Mouse (Mus musculus): ENCODE measurements around the gene Hddc3. TPM values are rescaled to one million over a fixed set of nuclear protein-coding genes. Genes with fewer than 3 reads are reported as not detected.
"Not testable (repeated sequence)": the region's sequence is repeated elsewhere in the genome, so short reads cannot be mapped to it uniquely, and the experiment has no call there.

Hddc3 gene
- total RNA-seq (2021): 10 to 100 TPM; 52.9 to 65.7 TPM

DNA sequence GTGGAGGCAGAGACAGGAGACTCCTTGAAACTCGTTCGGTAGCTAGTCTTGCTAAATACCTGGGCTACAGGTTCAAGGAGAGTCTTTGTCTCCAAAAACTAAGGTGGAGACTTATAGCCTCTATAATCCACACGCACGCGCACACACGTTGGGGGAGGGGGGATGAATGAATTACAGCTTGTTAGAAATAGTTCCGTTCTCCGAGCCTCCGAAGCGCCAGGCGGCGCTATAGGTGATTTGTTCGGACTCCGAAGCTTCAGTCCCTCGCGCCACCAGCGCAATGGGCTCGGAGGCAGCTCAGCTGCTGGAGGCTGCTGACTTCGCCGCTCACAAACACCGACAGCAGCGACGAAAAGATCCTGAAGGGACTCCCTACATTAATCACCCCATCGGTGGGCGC lies at the start of gene Hddc3:
TSS of gene Hddc3 (plus strand) at position 247 of the 400 bp plus-strand sequence.
- DNase-seq (ENCODE audit: low spot score in 2 of 2): peak; percentile 93 to 96
- intact Hi-C loops (cut with DNase I): no loop called here

DNA sequence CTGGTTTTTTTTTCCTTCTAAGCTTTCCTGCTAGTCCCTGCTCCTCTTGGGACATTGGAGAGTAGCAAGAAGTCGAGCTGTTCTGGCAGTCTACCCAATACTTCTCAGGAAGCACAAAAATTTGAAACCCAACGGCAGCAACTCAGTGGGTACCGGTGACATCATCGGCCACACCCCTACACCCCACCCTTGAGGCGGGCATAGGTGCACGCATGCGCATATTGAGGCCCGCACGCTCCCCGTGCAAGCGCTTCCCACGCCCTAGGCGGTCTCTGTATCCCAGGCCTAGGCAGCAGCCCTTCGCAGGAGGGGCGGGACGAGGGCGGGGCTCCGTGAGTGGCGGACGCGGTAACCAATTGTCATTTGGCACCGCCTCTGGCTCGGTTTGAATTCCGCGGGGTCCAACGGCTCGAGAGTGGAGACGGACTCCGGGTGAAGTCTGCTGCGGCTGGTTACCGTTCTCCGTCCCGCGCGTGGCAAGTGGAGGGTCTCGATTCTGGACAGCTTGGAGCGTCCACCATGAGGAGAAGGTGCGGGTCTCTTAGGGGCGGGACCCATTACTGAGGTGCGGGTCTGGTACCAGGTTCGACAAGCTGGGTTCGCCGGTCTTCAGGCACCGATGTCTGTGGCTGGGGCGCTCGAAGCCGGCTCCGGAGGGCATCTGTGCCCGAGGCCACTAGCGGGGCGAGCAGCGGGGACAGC lies 48.7 kb upstream of the Hddc3 start, which contains the start of gene Prc1:
TSS of gene Prc1 (plus strand) at position 389 of the 702 bp plus-strand sequence.
- intact Hi-C loops (cut with DNase I): no loop called here
- DNase-seq (ENCODE audit: low spot score in 2 of 2): peak; percentile 98 to 99

DNA sequence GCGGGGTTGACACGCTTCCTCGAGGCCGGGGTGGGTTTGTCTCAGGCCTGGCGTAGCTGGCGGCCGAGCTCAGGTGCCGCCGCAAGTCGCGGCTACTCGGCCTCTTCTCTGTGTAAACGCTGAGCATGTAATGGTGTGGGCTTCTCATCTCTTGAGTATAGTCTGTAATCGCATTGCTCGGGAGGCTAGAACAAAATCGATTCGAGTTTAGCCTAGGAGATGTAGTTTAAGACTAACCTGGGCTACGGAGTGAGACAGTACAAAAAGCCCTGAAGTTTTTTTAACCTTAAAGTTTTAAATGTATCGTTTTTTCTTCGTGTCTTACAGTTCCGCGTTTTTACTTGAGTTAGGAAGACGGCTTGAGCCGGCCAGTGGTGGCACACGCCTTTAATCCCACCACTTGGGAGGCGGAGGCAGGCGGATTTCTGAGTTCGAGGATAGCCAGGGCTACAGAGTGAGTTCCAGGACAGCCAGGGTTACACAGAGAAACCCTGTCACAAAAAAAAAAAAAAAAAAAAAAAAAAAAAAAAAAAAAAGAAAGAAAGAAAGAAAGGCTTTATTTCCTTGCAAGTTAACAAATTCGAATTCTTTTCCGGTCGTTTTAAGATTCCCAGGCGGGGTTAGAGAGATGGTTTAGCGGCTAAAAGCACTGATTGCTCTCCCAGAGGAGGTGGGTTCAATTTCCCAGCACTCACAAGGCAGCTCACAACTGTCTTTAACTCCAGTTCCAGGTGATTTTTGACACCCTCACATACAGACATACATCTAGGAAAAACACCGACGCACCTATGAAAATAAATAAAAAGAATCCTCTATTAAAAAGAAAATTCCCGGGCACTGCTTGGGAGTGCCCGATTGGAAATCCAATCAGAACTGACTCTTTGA lies 47.9 kb upstream of the Hddc3 start:
- intact Hi-C loops (cut with DNase I): no loop called here
- DNase-seq (ENCODE audit: low spot score in 2 of 2): no peak

DNA sequence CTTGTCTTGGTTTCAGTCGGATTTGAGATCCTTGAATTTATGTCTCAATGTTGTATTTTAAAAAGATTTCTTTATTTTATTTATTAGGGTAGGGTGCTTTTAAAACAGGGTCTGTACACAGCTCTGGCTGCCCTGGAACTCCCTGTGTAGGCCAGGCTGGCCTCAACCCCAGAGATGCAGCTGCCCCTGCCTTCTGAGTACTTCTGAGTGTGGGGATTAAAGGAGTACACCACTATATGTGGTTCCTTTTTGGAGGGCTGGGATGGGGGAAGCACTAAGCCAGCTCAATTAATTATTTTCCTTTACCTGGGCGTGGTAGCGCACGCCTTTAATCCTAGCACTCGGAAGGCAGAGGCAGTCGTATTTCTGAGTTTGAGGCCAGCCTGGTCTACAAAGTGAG lies 46.4 kb upstream of the Hddc3 start:
- intact Hi-C loops (cut with DNase I): no loop called here
- DNase-seq (ENCODE audit: low spot score in 2 of 2): no peak

DNA sequence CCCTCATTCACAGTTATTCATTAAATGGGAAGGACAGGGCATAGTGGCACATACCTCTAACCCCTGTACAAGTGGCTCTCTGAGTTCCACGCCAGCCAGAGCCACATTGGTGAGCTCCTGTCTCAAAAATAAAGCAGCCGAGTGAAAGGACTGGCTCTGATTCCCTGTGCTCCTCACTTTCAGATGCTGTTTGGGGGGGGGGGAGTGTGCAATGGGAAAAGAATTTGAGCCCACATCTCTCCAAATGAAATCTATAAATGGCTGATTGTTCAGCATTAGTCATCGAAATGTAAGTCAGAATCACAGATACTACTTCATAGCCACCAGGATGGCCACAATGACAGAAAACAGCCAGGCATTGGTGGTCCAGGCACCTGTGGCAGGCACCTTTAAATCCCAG lies 45.9 kb upstream of the Hddc3 start:
- intact Hi-C loops (cut with DNase I): no loop called here
- DNase-seq (ENCODE audit: low spot score in 2 of 2): no peak

DNA sequence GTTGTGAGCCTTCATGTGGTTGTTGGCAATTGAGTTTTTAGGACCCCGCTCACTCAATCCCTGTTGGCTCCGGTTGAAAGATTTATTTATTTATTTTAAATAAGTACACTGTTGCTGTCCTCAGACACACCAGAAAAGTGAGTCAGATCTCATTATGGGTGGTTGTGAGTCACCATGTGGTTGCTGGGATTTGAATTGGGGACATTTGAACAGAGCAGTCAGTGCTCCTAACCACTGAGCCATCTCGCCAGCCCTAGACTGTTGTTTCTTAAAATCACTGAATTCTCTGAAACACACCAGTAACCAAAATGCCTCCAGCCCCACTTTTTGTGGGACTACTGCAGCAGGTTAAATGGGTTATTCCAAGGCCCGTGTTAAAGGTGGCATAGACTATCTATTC lies 44.1 kb upstream of the Hddc3 start:
- intact Hi-C loops (cut with DNase I): no loop called here
- no peak for DNase-seq (ENCODE audit: low spot score in 2 of 2)

DNA sequence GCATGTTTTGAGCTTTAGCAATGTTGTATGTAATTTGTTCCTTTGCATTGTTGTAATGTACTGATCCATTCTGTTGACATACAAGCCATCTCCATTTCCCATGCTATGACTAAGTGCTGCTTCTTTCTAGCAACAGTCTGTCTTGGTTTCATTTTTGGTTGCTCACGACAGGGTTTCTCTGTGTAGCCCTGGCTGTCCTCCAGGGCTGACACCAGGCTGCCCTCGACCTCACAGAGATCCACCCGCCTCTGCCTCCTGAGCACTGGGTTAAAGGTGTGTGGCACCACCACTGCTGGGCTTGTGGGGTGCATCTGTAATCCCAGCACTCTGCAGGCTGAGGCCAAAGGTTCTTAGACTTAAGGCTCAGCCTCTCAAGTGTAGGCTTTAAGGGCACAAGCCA lies 43.3 kb upstream of the Hddc3 start:
- no peak for DNase-seq (ENCODE audit: low spot score in 2 of 2)
- intact Hi-C loops (cut with DNase I): no loop called here

DNA sequence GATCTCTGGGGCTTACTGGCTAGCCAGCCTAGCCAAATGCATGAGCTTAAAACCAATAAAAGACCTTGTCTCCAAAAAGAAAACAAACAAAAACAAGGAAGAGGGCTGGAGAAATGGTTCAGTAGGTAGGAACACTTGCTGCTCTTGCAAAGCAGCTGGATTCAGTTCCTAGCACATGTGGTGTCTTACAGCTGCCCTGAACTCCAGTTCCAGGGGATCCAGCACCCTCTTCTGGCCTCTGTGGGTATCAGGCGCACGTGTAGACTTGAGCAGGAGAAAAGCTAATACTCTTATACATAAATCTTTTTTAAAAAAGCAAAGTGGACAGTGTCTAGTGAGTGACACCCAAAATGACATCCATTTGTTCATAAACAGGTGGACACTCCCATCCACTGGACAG lies 41.4 kb upstream of the Hddc3 start:
- DNase-seq (ENCODE audit: low spot score in 2 of 2): no peak
- intact Hi-C loops (cut with DNase I): no loop called here

DNA sequence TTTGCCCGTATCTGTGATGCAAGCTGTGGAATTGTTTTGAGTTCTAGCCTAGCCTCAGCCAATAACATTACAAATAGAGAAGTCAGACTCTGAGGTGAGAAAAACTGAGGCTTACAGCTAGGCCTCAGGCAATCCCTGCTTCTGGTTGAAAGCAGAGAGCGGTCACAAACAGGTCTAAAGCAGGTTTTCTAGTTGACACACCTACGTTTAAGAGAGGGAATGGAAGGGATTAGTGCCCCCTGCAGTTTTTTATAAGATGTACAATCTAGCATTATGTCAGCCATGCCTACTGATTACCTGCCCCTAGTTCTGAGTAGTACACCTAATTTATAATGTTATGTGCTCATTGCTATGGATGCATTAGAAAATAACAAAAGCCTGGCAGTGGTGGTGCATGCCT lies 35.1 kb upstream of the Hddc3 start:
- no peak for DNase-seq (ENCODE audit: low spot score in 2 of 2)
- intact Hi-C loops (cut with DNase I): no loop called here

DNA sequence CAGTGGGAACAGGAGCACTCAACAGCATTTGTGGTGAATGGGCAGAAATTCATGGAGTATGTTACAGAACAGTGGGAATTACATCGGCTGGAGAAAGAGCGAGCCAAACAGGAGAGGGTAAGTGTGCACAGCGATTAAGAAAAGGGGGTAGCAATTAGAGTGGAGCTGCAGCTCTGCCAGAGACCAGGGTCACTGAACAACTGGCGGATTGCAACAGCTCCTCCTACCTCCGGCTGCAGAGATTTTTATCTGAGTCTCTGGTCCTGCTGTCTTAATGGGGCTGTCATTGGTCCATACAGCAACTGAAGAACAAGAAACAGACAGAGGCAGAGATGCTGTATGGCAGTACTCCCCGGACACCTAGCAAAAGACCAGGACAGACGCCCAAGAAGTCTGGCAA lies 32.1 kb upstream of the Hddc3 start:
- intact Hi-C loops (cut with DNase I): no loop called here
- DNase-seq (ENCODE audit: low spot score in 2 of 2): no peak

DNA sequence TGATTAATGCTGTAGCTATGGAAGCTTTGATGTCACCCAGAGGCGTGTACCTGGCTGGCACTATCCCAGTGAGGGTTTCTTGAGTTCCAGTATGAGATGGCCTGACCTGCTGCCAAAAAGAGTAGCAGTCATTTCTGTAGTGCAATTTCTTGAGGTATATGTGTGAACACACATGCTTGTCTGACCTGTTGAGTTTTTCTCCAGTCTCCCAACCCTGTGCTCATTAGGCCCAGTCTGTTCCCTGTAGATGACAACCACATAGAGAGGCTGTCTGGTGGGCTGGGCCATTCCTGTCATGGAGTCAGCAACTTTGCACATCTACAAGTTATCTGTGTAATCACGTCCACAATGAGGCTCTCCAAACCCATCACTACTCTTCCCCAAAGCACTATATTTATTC lies 27.2 kb upstream of the Hddc3 start:
- no peak for DNase-seq (ENCODE audit: low spot score in 2 of 2)
- intact Hi-C loops (cut with DNase I): no loop called here

DNA sequence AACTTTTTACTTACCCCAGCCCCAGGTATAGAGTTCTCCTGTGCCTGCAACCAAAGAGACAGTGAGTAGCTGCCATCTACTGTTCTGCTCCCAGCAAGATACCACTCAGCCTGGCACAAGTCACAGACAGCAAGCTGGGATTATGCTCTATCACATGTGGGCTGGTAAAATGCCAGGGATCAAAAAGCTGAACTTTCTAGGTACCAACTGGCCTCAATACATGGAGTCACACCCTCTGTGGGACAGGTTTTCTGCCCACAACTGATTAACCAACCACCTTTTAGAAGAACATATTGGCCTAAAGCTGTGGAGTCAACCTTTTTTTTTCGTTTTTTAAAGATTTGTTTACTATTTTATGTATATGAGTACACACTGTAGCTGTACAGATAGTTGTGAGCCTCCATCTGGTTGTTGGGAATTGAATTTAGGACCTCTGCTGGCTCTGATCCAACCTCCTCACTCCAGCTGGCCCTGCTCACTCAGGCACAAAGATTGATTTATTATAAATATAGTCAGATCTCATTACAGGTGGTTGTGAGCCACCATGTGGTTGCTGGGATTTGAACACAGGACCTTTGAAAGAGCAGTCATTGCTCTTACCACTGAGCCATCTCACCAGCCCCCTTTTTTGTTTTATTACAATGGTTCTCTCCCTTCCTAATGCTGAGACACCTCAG lies 25.3 kb upstream of the Hddc3 start:
- intact Hi-C loops (cut with DNase I): no loop called here

DNA sequence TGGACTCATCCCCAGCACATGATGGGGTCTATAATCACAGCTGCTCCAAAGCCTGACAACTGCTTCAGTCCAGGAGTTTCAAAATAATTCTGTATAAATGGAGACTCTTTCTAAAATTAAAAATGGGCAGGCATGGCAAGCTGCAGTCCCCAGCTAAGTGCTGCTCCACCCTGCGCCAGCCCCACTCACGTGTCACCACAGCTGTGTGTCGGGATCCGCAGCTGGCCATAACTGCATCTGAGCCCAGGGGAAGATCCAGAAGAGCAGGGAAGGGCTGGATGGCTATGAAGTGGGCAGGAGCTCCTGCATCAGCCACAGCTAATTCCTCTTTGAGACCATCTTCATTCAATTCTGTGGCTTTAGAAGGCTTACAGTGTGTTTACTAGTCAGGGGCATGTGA lies 24.2 kb upstream of the Hddc3 start:
- intact Hi-C loops (cut with DNase I): no loop called here

More for the DNA sequence above, 25.3 kb upstream of the Hddc3 start:
- no peak for DNase-seq (ENCODE audit: low spot score in 2 of 2)

DNA sequence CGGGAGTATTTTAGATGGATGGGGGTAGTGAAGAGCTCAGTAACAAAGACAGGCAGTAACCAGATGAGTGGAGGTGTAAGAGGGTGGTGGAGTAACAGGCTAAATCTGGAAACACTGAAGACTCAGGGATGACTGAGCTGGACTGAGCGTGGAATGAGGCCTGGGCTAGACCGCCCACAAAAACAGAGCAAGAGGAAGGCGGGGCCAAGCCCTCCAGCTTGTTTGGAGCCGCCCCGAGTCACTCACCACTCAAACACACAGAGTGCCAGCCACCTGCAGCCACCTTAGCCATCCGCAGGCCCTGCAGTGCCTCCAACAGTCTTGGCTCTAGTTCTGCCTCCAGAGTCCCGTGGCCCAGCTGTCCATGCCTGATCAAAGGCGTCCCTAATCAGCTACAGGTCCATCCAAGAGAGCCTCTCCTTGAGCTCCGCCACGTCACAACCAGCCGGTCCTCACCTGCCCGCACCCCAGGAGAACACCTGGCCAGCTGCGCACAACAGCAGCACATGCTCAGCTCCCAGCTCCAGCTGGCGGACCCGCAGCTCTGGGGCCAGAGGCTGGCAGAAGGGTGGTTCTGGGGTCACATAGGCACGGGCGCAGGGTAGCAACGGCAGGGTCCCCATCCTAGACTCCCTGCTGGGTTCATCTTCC lies 22.9 kb upstream of the Hddc3 start:
- intact Hi-C loops (cut with DNase I): no loop called here
- DNase-seq (ENCODE audit: low spot score in 2 of 2): no peak

More for the DNA sequence above, 24.2 kb upstream of the Hddc3 start:
- DNase-seq (ENCODE audit: low spot score in 2 of 2): no peak

DNA sequence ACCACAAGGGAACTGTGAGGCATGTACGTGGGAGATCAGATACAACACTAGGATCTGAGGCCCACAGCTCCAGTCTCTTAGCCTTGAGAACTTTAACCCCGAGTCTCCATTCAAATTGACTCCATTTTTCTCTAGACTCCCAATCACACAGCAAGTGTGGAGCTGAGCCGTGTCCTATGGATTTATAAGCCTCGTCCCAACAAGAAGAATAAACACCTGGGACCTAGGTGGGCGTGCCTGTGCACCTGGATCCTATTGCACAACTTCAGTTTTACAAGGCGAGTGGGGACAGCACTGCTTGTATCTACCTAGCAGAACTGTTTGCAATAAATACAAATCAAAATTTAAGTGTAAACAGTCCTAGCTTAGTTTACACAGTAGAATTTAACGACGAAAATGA lies 19.6 kb upstream of the Hddc3 start:
- DNase-seq (ENCODE audit: low spot score in 2 of 2): no peak
- intact Hi-C loops (cut with DNase I): no loop called here

DNA sequence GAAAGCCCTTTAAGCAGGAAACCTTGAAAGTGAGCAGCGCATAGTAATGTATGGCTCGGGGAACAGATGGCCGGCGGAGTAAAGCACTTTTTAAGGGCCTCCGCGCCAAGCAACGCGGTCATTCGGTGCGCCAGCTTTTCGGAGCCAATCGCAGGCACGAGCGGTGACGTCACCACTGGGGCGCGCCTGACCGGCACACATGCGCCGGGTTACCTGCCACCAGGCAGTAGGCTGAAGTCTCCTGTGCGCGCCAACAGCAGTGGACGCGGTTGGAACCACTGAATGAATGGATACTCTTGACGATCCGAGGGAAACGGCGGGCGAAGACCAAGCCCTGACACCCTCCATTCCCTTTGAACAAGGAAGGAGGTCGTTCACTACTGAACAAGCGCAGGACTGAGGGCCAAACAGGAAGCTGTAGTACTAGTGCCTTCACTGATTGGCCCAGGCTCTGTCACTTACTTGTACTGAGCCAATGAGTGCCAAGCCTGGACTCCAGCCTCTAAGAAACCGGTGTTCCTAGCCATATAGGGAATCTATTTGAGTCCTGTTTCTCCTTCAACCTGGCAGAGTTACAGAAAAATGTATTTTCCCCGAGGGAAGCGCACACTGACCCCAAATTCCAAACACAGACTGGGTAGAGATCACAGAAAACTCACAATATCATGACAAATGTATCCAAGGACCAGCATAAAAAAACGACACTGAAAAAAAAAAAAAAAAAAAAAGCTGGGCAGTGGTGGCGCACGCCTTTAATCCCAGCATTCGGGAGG lies 18.7 kb upstream of the Hddc3 start, which contains the start of gene Rccd1:
TSS of gene Rccd1 (minus strand) at position 412 of the 773 bp plus-strand sequence.
- DNase-seq (ENCODE audit: low spot score in 2 of 2): peak; percentile 96
- intact Hi-C loops (cut with DNase I): no loop called here

DNA sequence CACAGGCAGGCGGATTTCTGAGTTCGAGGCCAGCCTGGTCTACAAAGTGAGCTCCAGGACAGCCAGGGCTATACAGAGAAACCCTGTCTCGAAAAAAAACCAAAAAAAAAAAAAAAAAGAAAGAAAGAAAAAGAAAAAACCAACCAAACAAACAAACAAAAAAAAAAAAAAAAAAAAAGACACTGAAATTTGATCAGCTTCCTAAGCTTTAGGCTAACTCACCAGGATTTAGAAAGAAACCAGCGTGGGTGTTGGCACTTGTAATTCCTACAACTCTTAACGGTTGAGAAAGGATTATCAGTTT lies 18.1 kb upstream of the Hddc3 start:
- DNase-seq (ENCODE audit: low spot score in 2 of 2); intact Hi-C loops (cut with DNase I): not testable (repeated sequence)

DNA sequence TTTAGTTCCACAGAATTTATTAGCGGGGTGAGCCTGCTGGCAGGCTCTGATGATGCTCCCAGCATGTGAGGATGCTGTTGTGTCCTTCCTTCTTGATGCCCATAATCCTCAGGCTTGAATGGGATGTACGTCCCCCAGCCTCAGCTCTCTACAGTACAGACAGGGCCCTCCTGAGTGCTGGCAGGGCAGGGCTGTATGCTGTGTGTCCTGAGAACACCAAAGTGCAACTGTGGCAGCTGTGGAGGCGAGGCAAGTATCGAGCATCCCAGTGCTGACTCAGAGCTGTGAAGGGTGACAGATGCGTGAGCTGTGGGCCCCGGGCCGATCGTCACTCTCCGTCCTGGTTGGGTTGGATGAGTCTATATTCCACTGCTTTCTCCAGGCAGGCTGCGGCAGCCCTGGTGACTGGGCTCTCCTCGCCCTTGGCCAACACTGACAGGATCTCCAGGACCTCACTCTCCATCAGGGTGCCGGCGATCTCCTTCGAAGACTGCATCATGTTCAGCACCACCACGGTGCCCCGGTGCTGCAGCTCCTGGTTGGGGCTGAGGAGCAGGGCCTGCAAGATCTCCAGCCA lies 17.5 kb upstream of the Hddc3 start:
- intact Hi-C loops (cut with DNase I): no loop called here
- no peak for DNase-seq (ENCODE audit: low spot score in 2 of 2)

DNA sequence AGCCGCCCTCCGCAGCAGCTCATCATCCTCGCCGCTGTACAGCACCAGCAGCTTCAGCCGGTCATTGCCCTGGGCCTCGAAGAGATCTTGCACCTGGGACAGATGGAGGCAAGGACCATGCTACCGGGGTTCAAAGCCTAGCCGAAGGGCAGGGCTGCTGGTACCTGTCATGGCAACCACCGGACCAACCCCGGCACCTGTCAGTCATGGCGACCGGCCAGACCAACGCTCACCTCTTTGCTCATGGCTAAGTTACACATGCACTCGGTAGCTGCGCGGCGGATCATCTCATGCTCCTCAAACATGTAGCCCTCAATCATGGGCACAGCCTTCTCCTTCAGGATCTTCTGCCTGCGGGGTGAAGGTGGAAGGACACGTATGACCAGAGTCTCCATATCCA lies 16.8 kb upstream of the Hddc3 start:
- DNase-seq (ENCODE audit: low spot score in 2 of 2): no peak
- intact Hi-C loops (cut with DNase I): no loop called here
